Mouse (Mus musculus) intestine, embryonic 16.5 days (tissue): ENCODE data around the gene Frg2f1. TPM values are rescaled to one million over a fixed set of nuclear protein-coding genes. Genes with fewer than 3 reads are reported as not detected.
A peak's percentile ranks its signal among the peaks of the same experiment; 100 is the strongest.

Source experiments
- ATAC-seq: fragments of 200-750 bp; cut with Nextera tagmentation; 2 replicates; pipeline ENCODE4 v1.8.0; 2017; ENCODE audit warnings: moderate TSS enrichment, moderate library complexity
- H3K27ac ChIP-seq: fragments of 300-500 bp; sonication (generic); 2 replicates; pipeline ENCODE4 v1.5.1; 2014; ENCODE audit warnings: mild to moderate bottlenecking, low read length
- H3K27me3 ChIP-seq: fragments of 300-500 bp; sonication (generic); replicated peaks from 2 replicates; pipeline ENCODE4 v1.6.1; 2014; ENCODE audit warnings: low read length, control low read depth, mixed read lengths; ENCODE audit not compliant: control insufficient read depth, insufficient read depth
- H3K36me3 ChIP-seq: fragments of 300-500 bp; sonication (generic); 2 replicates; pipeline ENCODE4 v1.6.1; 2014; ENCODE audit warnings: low read length, control low read depth; ENCODE audit not compliant: control insufficient read depth, insufficient read depth
- H3K4me1 ChIP-seq: fragments of 300-500 bp; sonication (generic); 2 replicates; pipeline ENCODE4 v1.6.1; 2014; ENCODE audit warnings: low read length, control low read depth, mixed read lengths; ENCODE audit not compliant: control insufficient read depth, insufficient read depth
- H3K4me2 ChIP-seq: fragments of 300-500 bp; sonication (generic); 2 replicates; pipeline ENCODE4 v1.6.1; 2014; ENCODE audit warnings: low read depth, low read length, control low read depth
- H3K4me3 ChIP-seq: fragments of 300-500 bp; sonication (generic); 2 replicates; pipeline ENCODE4 v1.5.1; 2014; ENCODE audit warnings: mild to moderate bottlenecking, low read length
- H3K9ac ChIP-seq: fragments of 300-500 bp; sonication (generic); 2 replicates; pipeline ENCODE4 v1.6.1; 2014; ENCODE audit warnings: low read depth, low read length
- H3K9me3 ChIP-seq: fragments of 300-500 bp; sonication (generic); 2 replicates; pipeline ENCODE4 v1.6.1; 2016; ENCODE audit warnings: low read length, control low read depth; ENCODE audit not compliant: control insufficient read depth
- WGBS: fragments of 180-500 bp; shearing (Covaris S2); extraction: QIAGEN DNeasy Blood & Tissue Kit; methylation state at CpG from one replicate; pipeline ENCODE4 v1.1.7; 2014; 5-methylcytosine and 5-hydroxymethylcytosine counted together
- polyA plus RNA-seq: library from polyadenylated mRNA; unstranded; fragments of >200 nt; fragmentation: Nextera tagmentation; extraction: Ambion mirVana; gene quantifications from 2 replicates; pipeline ENCODE4 v1.2.1, GENCODE M21; 2015

Gene Frg2f1
- polyA plus RNA-seq, 1 experiment from 2014 or later, result 4.3 TPM

- H3K4me2 ChIP-seq, result no peak overlapping the region
- H3K4me3 ChIP-seq, result no peak overlapping the region
- WGBS, result 54% methylated on average over 9 of the region's 9 CpGs
- H3K27ac ChIP-seq, result no peak overlapping the region
- H3K4me1 ChIP-seq, result no peaks in the 10 kb centered on the region
- H3K9ac ChIP-seq, result no peak overlapping the region
- peak; percentile 56; the same call in 1 of the 2 replicates for ATAC-seq
- H3K9me3 ChIP-seq, result no peaks in the 10 kb centered on the region
- H3K36me3 ChIP-seq, result no peaks in the 10 kb centered on the region
- H3K27me3 ChIP-seq, result no peaks in the 10 kb centered on the region
Measured at GRCm38 (mm10) chr4:119483051-119483450, 56.3 kb downstream of the Frg2f1 start.

Other genes with a start within 250 kb of the Frg2f1 start
- gene Ybx1, start 244.9 kb downstream of the Frg2f1 start, polyA plus RNA-seq, result 420 and 457 TPM in 2 replicates
- 69.6 and 73.9 TPM in 2 replicates for gene Ppih, start 219.0 kb downstream of the Frg2f1 start, polyA plus RNA-seq
- gene Ccdc30, start 124.0 kb downstream of the Frg2f1 start, polyA plus RNA-seq, result 2.7 and 2.8 TPM in 2 replicates
- 51.4 and 52.3 TPM in 2 replicates for gene Ppcs, start 117.1 kb downstream of the Frg2f1 start, polyA plus RNA-seq
- gene Zmynd12, start 116.7 kb downstream of the Frg2f1 start, polyA plus RNA-seq, result 0.99 and 1.2 TPM in 2 replicates
- 0.62 and 0.73 TPM in 2 replicates for gene Rimkla, start 46.9 kb downstream of the Frg2f1 start, polyA plus RNA-seq
- gene Foxj3, start 2.5 kb downstream of the Frg2f1 start, polyA plus RNA-seq, result 16.4 and 18.3 TPM in 2 replicates
- 362 and 472 TPM in 2 replicates for gene Guca2a, start 98.2 kb upstream of the Frg2f1 start, polyA plus RNA-seq
- 93.8 and 157 TPM in 2 replicates for gene Guca2b, start 119.4 kb upstream of the Frg2f1 start, polyA plus RNA-seq
- 4.0 and 4.4 TPM in 2 replicates for gene Hivep3, start 194.3 kb upstream of the Frg2f1 start, polyA plus RNA-seq